Mouse (Mus musculus) frontal cortex, postnatal 14 days (tissue): ENCODE results near the gene Chrna5.

Source experiments
- DNase-seq, 2 experiments: peaks; one replicate each; pipeline ENCODE4 v3.0.0; 2022; ENCODE audit warnings: low spot score in 2 of 2

Chrna5 gene

GRCm38 (mm10) chr9:55023902-55024583 lies 43.4 kb downstream of the Chrna5 start:
- peak; percentile 22 to 77 for DNase-seq

- no peak for DNase-seq
Measured at GRCm38 (mm10) chr9:55025534-55026274, 45.0 kb downstream of the Chrna5 start.

DNA sequence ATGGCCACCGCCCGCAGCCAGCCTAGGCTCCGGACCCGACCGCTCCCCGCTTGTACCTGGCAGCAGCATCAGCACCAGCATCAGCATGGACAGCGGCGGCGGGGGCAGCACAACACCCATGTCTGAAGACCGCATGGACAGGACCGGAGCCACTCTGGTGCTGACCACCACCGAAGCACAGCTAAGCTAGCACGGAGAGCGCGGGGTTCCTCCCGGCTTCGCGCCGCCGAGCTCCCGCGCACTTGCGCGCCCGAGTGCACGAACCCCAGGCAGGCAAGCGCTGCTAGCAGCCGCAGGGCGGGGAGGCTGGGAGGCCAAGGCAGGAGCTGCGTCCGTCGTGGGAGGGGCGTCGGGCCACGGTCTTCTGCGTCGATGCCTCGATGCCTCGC lies 45.6 kb downstream of the Chrna5 start, which contains the start of gene Chrna3:
TSS of gene Chrna3 (minus strand) at position 288 of the 389 bp plus-strand sequence.
- no peak for DNase-seq

- no peak for DNase-seq
Measured at GRCm38 (mm10) chr9:55031435-55032167, 50.9 kb downstream of the Chrna5 start.

DNA sequence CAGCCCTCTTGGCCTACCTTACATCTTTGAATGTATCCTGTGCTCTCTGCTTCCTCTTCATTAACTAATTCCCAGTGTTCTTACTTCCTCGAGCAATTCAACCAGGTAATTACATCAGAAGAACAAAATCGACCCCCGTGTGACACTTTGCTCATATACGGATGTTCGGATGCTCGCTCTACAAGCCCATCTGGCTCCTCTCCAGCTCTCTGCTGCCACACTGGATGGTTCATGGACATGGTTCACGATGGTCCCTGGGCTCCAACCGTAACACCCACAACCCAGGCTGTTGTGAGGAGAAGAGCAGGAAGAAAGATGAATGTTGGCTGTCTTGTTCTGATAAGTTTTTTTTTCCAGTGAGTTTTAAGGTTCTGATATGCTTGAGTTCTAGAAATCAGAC lies 58.3 kb downstream of the Chrna5 start:
- no peak for DNase-seq

GRCm38 (mm10) chr9:55039983-55040382 lies 59.3 kb downstream of the Chrna5 start:
- DNase-seq, result peak in 1 of 2 experiments; percentile 10

DNA sequence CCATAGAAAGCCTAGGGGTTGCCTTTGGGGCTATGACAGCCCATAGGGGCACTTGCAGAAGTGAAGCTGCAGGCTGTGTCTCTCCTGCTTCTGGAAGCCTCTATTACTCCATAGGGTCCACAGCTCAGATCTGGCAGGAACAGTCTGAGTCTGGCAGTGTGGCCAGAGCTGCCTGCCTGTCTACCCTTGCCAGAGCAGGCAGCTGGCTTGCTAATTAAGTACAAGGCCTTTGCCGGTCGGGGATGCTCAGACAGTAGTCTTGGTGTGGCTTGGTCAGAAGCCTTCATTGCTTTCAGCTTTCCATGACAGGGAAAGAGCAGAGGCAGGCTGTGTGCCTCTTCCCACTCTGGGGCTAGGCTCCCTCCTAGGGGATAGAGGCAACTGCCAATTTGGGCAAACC lies 60.7 kb downstream of the Chrna5 start:
- DNase-seq, result no peak

GRCm38 (mm10) chr9:55043688-55044087 lies 63.0 kb downstream of the Chrna5 start:
- DNase-seq, result no peak

DNA sequence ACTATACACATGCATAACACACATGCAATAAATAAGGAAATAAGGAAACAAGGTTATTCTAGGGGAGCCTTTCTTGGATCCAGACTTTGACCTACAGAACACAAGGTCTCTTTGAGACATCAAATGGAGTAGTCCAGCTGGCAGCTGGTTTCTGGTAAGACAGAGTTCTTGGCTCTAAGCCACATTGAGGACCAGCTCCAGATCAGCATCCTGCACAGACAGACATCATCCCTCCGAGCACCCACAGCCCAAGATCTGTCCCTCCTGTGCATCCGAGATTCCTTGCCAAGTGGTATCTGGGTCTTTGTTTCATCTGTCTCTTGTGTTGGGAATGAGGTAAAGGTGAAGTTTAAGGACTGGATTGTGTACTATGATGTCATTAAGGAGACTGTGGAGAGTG lies 64.3 kb downstream of the Chrna5 start:
- DNase-seq, result no peak

DNA sequence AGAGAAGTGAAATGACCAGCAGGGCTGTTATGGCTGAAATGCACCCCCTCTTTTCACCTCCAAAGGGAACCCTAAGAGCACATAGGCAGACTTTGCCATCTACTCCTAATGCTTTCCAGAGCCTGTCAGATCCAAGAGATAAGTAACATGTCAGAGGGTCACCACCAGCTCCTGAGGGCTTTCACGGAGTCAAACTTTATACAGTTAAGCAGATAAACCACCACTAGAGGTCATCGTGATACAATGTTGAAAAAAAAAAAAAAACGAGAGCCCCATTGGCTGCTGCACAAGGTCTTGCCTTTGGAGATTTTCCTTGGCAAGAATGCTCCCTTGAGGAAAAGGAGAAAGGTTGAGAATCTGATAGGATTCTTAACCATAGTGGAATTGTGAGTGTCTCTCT lies 66.1 kb downstream of the Chrna5 start:
- DNase-seq, result no peak

- DNase-seq, result no peak
Measured at GRCm38 (mm10) chr9:55048211-55048880, 67.7 kb downstream of the Chrna5 start, which contains the start of gene Chrnb4. TSS of gene Chrnb4 (minus strand) at chr9:55048779.

DNA sequence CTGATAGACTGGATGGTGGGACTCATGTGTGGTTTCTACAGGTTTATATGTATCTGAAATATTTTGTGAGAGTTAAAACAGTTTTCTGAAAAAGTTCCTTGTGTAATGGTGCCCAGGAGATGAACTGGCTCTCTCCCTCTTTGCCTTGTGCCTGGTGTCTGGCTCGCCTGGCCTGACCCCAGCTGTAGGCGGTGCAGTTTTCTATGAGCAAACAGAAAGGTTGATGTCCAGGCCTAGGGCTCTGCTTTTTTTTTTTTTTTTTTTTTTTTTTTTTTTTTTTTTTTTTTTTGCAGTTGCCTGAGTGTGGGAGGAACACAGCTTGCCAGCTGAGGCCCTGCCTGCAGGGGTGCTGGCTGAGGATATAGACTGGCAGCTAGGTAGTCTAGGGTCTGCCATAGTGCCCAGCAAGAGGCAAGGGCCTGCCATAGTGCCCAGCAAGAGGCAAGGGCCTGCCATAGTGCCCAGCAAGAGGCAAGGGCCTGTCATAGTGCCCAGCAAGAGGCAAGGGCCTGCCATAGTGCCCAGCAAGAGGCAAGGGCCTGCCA lies 74.8 kb downstream of the Chrna5 start:
- DNase-seq, result no peak
